Mouse (Mus musculus) CH12.LX (cell line): ENCODE results near the gene Eef1akmt3.

ENCODE experiments used
- CHD1 ChIP-seq: IDR thresholded peaks from 2 replicates; pipeline ENCODE4 v1.6.1; 2012; ENCODE audit warnings: low read depth, low read length, improper control_type of control experiment, inconsistent platforms
- CTCF ChIP-seq, 2 experiments: IDR thresholded peaks in 1 of 2; conservative IDR thresholded peaks in 1 of 2; 2 replicates each; pipeline ENCODE4 v1.5.1; 2011 to 2012; ENCODE audit warnings: low read depth in 2 of 2, low read length in 2 of 2, improper control_type of control experiment in 1 of 2, inconsistent platforms in 1 of 2, mild to moderate bottlenecking in 1 of 2, moderate library complexity in 1 of 2
- EP300 ChIP-seq: IDR thresholded peaks from 2 replicates; pipeline ENCODE4 v1.6.1; 2011; ENCODE audit warnings: low read length, improper control_type of control experiment
- MAX ChIP-seq: IDR thresholded peaks from 2 replicates; pipeline ENCODE4 v1.6.1; 2011; ENCODE audit warnings: low read length, improper control_type of control experiment
- MEF2A ChIP-seq: IDR thresholded peaks from 2 replicates; pipeline ENCODE4 v1.6.1; 2014; ENCODE audit warnings: low read depth, mild to moderate bottlenecking, inconsistent platforms, low read length, improper control_type of control experiment, borderline replicate concordance
- NELFE ChIP-seq: IDR thresholded peaks from 2 replicates; pipeline ENCODE4 v1.6.1; 2011; ENCODE audit warnings: low read depth, low read length, improper control_type of control experiment
- POLR2A ChIP-seq: IDR thresholded peaks from 2 replicates; pipeline ENCODE4 v1.6.1; 2011; ENCODE audit warnings: low read depth, mild to moderate bottlenecking, improper control_type of control experiment, low read length
- SMC3 ChIP-seq: IDR thresholded peaks from 2 replicates; pipeline ENCODE4 v1.6.1; 2011; ENCODE audit warnings: low read depth, low read length, improper control_type of control experiment

- no peak for TF ChIP-seq MEF2A
- no peak for TF ChIP-seq EP300
- no peak for TF ChIP-seq CTCF (conservative IDR thresholded peaks at IDR 0.05 in 1 of 2, IDR thresholded peaks at IDR 0.05 in 1 of 2; ENCODE audit: low read depth in 2 of 2, low read length in 2 of 2)
- TF ChIP-seq CHD1: no peak
- TF ChIP-seq POLR2A: no peak
- TF ChIP-seq NELFE: no peak
- TF ChIP-seq SMC3: no peak
- TF ChIP-seq MAX: no peak
These were observed 14.1 kb upstream of the Eef1akmt3 start for GRCm38 (mm10) chr10:127055406-127055805.
